Mouse (Mus musculus) C2C12 (cell line): ENCODE measurements around the gene Atp5l. TPM values are rescaled to one million over a fixed set of nuclear protein-coding genes. Genes with fewer than 3 reads are reported as not detected.

Experiments used
- H3K27me3 ChIP-seq: one replicate; pipeline ENCODE4 v1.6.1; 2011; ENCODE audit not compliant: control insufficient read depth, insufficient read depth, insufficient read length
- H3K36me3 ChIP-seq: one replicate; pipeline ENCODE4 v1.6.1; 2011; ENCODE audit not compliant: control insufficient read depth, insufficient read depth
- H3K4me3 ChIP-seq: one replicate; pipeline ENCODE4 v1.5.1; 2011; ENCODE audit warnings: mild to moderate bottlenecking, control low read depth; ENCODE audit not compliant: poor library complexity, insufficient read depth, severe bottlenecking
- H3K79me2 ChIP-seq: one replicate; pipeline ENCODE4 v1.6.1; 2011; ENCODE audit not compliant: control insufficient read depth, insufficient read depth
- H3K79me3 ChIP-seq: one replicate; pipeline ENCODE4 v1.6.1; 2011; ENCODE audit warnings: low read depth, control low read depth
- H3ac ChIP-seq: one replicate; pipeline ENCODE3; 2011; ENCODE audit warnings: low read depth; ENCODE audit not compliant: control insufficient read depth, insufficient read length
- CEBPB ChIP-seq: IDR thresholded peaks from one replicate; pipeline ENCODE4 v1.6.1; 2011; ENCODE audit warnings: low read depth, mild to moderate bottlenecking, control low read depth, moderate library complexity
- CTCF ChIP-seq: IDR thresholded peaks from one replicate; pipeline ENCODE4 v1.5.1; 2011; ENCODE audit not compliant: control insufficient read depth, insufficient read depth, insufficient read length
- FOSL1 ChIP-seq: IDR thresholded peaks from one replicate; pipeline ENCODE4 v1.8.0; 2011; ENCODE audit warnings: mild to moderate bottlenecking, low read length; ENCODE audit not compliant: poor library complexity, insufficient read depth, severe bottlenecking
- MAX ChIP-seq: IDR thresholded peaks from one replicate; pipeline ENCODE4 v1.6.1; 2011; ENCODE audit warnings: mild to moderate bottlenecking, control low read depth
- MYOD1 ChIP-seq: IDR thresholded peaks from one replicate; pipeline ENCODE4 v1.6.1; 2011; ENCODE audit warnings: low read depth; ENCODE audit not compliant: control insufficient read depth, insufficient read length
- MYOG ChIP-seq: IDR thresholded peaks from one replicate; pipeline ENCODE4 v1.6.1; 2011; ENCODE audit not compliant: control insufficient read depth, insufficient read length; ENCODE audit errors: extremely low read depth
- USF1 ChIP-seq: IDR thresholded peaks from one replicate; pipeline ENCODE4 v1.6.1; 2011; ENCODE audit warnings: low read depth, mild to moderate bottlenecking, control low read depth, moderate library complexity
- polyA plus RNA-seq: library from polyadenylated mRNA; unstranded; fragments of >200 nt; fragmentation: generic; extraction: Trizol; gene quantifications from one replicate; pipeline ENCODE4 v1.2.1, GENCODE M21; 2012; ENCODE audit warnings: missing spikeins

The Atp5l gene
- polyA plus RNA-seq, 1 experiment: 734 TPM

- no peak for TF ChIP-seq MYOG
- TF ChIP-seq MAX: no peak
- TF ChIP-seq USF1: no peak
- no peak for TF ChIP-seq MYOD1
- no peak for TF ChIP-seq CTCF
- Histone ChIP-seq H3ac (no peak overlapping the region), H3K36me3 (peaks cover 17% of the 10 kb centered on the region), H3K4me3 (no peak overlapping the region), H3K79me2 (peaks cover 100% of the 10 kb centered on the region), H3K27me3 (no peaks in the 10 kb centered on the region), H3K79me3 (peaks cover 94% of the 10 kb centered on the region)
Measured at GRCm38 (mm10) chr9:44874198-44874597, 46.3 kb downstream of the Atp5l start.

DNA sequence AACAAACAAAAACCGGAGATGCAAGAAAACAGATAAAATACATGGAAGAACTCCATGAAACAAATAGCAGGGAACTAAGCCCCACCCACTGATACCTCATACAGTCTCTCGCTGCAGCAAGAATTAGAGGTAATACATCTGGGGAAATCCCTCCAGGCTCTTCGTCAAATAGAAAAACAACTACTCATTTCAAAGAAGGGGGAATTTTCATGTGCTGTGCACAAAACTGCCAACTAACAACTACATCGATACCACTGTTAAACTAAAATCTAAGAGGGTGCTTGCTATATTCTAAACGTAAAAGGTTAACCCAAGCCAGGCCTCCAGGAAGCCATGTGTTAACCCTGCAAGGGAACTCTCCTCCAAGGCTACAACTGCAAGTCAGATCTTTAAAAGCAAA is 46.9 kb downstream of the Atp5l start:
- no peak for TF ChIP-seq FOSL1
- no peak for TF ChIP-seq MYOG
- no peak for TF ChIP-seq MYOD1
- no peak for TF ChIP-seq CTCF
- TF ChIP-seq CEBPB: no peak
- TF ChIP-seq USF1: no peak
- TF ChIP-seq MAX: no peak
- H3K4me3 ChIP-seq: no peak overlapping the region
- H3ac ChIP-seq: no peak overlapping the region

GRCm38 (mm10) chr9:44868336-44869094 is 52.0 kb downstream of the Atp5l start:
- Histone ChIP-seq H3K27me3 (no peaks in the 10 kb centered on the region), H3ac (no peak overlapping the region), H3K79me2 (peaks cover 98% of the 10 kb centered on the region), H3K4me3 (no peak overlapping the region), H3K36me3 (peaks cover 20% of the 10 kb centered on the region), H3K79me3 (peaks cover 79% of the 10 kb centered on the region)
- TF ChIP-seq FOSL1: no peak

More for the DNA sequence above, 46.9 kb downstream of the Atp5l start:
- peaks cover 100% of the 10 kb centered on the region for H3K79me2 ChIP-seq
- no peaks in the 10 kb centered on the region for H3K27me3 ChIP-seq
- peaks cover 94% of the 10 kb centered on the region for H3K79me3 ChIP-seq
- peaks cover 16% of the 10 kb centered on the region for H3K36me3 ChIP-seq

GRCm38 (mm10) chr9:44867664-44868063 is 52.9 kb downstream of the Atp5l start:
- Histone ChIP-seq H3K27me3 (no peaks in the 10 kb centered on the region), H3K36me3 (peaks cover 25% of the 10 kb centered on the region), H3K79me3 (peaks cover 78% of the 10 kb centered on the region), H3K4me3 (no peak overlapping the region), H3K79me2 (peaks cover 98% of the 10 kb centered on the region), H3ac (no peak overlapping the region)
- TF ChIP-seq MAX (no peak), MYOD1 (no peak), FOSL1 (no peak), CTCF (no peak), CEBPB (no peak), USF1 (no peak), MYOG (no peak)

GRCm38 (mm10) chr9:44866501-44867240 is 53.9 kb downstream of the Atp5l start:
- TF ChIP-seq MYOD1: no peak
- TF ChIP-seq MYOG: no peak
- no peak for TF ChIP-seq CEBPB
- TF ChIP-seq CTCF: no peak
- no peak for TF ChIP-seq USF1
- Histone ChIP-seq H3K36me3 (peaks cover 35% of the 10 kb centered on the region), H3K79me2 (peaks cover 98% of the 10 kb centered on the region), H3K79me3 (peaks cover 80% of the 10 kb centered on the region), H3ac (no peak overlapping the region), H3K27me3 (no peaks in the 10 kb centered on the region), H3K4me3 (no peak overlapping the region)

Other genes starting within 250 kb of the Atp5l start
- gene Treh, start 247.5 kb downstream of the Atp5l start, polyA plus RNA-seq: not detected
- 96.8 TPM for gene Phldb1, start 185.5 kb downstream of the Atp5l start, polyA plus RNA-seq
- 46.6 TPM for gene Arcn1, start 152.9 kb downstream of the Atp5l start, polyA plus RNA-seq
- 76.1 TPM for gene Ift46, start 152.8 kb downstream of the Atp5l start, polyA plus RNA-seq
- gene Tmem25, start 121.4 kb downstream of the Atp5l start, polyA plus RNA-seq: 0.46 TPM
- gene Ttc36, start 117.7 kb downstream of the Atp5l start, polyA plus RNA-seq: not detected
- gene Kmt2a, start 39.4 kb downstream of the Atp5l start, polyA plus RNA-seq: 5.6 TPM
- gene Ube4a, start 44.9 kb upstream of the Atp5l start, polyA plus RNA-seq: 13.7 TPM
- gene Cd3g, start 59.7 kb upstream of the Atp5l start, polyA plus RNA-seq: not detected
- gene Cd3d, start 61.0 kb upstream of the Atp5l start, polyA plus RNA-seq: not detected
- not detected for gene Cd3e, start 88.9 kb upstream of the Atp5l start, polyA plus RNA-seq
- not detected for gene Mpzl2, start 119.1 kb upstream of the Atp5l start, polyA plus RNA-seq
- 0.35 TPM for gene Mpzl3, start 134.4 kb upstream of the Atp5l start, polyA plus RNA-seq
- gene Jaml, start 158.4 kb upstream of the Atp5l start, polyA plus RNA-seq: not detected
- gene Scn2b, start 197.0 kb upstream of the Atp5l start, polyA plus RNA-seq: not detected
- 0.01 TPM for gene Scn4b, start 217.7 kb upstream of the Atp5l start, polyA plus RNA-seq